Mouse (Mus musculus) embryonic facial prominence, embryonic 14.5 days (tissue): ENCODE results near the gene Gm8439. TPM values are rescaled to one million over a fixed set of nuclear protein-coding genes. Genes with fewer than 3 reads are reported as not detected.
"Not testable (repeated sequence)": the region's sequence is repeated elsewhere in the genome, so short reads cannot be mapped to it uniquely, and the experiment has no call there.

Source experiments
- ATAC-seq: fragments of 200-750 bp; cut with Nextera tagmentation; 2 replicates; pipeline ENCODE4 v1.8.0; 2017; ENCODE audit warnings: low read depth, moderate number of reproducible peaks, moderate TSS enrichment
- DNase-seq: peaks from one replicate; pipeline ENCODE4 v3.0.0-alpha.2; 2015; ENCODE audit warnings: low spot score
- H3K27ac ChIP-seq: fragments of 300-500 bp; sonication (generic); replicated peaks from 2 replicates; pipeline ENCODE4 v1.5.1; 2014; ENCODE audit warnings: low read depth, mild to moderate bottlenecking, low read length, moderate library complexity
- H3K27me3 ChIP-seq: fragments of 300-500 bp; sonication (generic); replicated peaks from 2 replicates; pipeline ENCODE4 v1.6.1; 2014; ENCODE audit warnings: low read length; ENCODE audit not compliant: control insufficient read depth, insufficient read depth
- H3K36me3 ChIP-seq: fragments of 300-500 bp; sonication (generic); 2 replicates; pipeline ENCODE4 v1.6.1; 2014; ENCODE audit warnings: low read length, mixed read lengths; ENCODE audit not compliant: control insufficient read depth, insufficient read depth
- H3K4me1 ChIP-seq: fragments of 300-500 bp; sonication (generic); 2 replicates; pipeline ENCODE4 v1.6.1; 2014; ENCODE audit warnings: antibody characterized with exemption, low read length; ENCODE audit not compliant: control insufficient read depth, insufficient read depth
- H3K4me2 ChIP-seq: fragments of 300-500 bp; sonication (generic); 2 replicates; pipeline ENCODE4 v1.6.1; 2014; ENCODE audit warnings: low read depth, mild to moderate bottlenecking, low read length, moderate library complexity, mixed read lengths
- H3K4me3 ChIP-seq: fragments of 300-500 bp; sonication (generic); 2 replicates; pipeline ENCODE4 v1.5.1; 2014; ENCODE audit warnings: low read depth, mild to moderate bottlenecking, low read length
- H3K9ac ChIP-seq: fragments of 300-500 bp; sonication (generic); 2 replicates; pipeline ENCODE4 v1.6.1; 2014; ENCODE audit warnings: low read depth, mild to moderate bottlenecking, low read length, moderate library complexity, mixed read lengths
- H3K9me3 ChIP-seq: fragments of 300-500 bp; sonication (generic); 2 replicates; pipeline ENCODE4 v1.6.1; 2016; ENCODE audit warnings: low read length; ENCODE audit not compliant: control insufficient read depth
- WGBS: fragments of 180-500 bp; shearing (Covaris S2); extraction: QIAGEN DNeasy Blood & Tissue Kit; methylation state at CpG from one replicate; pipeline ENCODE4 v1.1.7; 2014; 5-methylcytosine and 5-hydroxymethylcytosine counted together
- polyA plus RNA-seq: library from polyadenylated mRNA; unstranded; fragments of >200 nt; fragmentation: Nextera tagmentation; extraction: Ambion mirVana; gene quantifications from 2 replicates; pipeline ENCODE4 v1.2.1, GENCODE M21; 2014

Gene Gm8439
- polyA plus RNA-seq, 1 experiment from 2014 or later: not detected

- DNase-seq: peak; percentile 39
- peak overlapping the region; percentile 95; the same call in 1 of the 2 replicates for H3K27ac ChIP-seq
- no peaks in the 10 kb centered on the region for H3K9me3 ChIP-seq
- 0 out of 2 replicates have a peak, but pooled peaks cover 6% of the 10 kb centered on the region for H3K36me3 ChIP-seq
- WGBS: 49% methylated on average over 3 of the region's 3 CpGs
- H3K9ac ChIP-seq: peak overlapping the region; percentile 90; the same call in 1 of the 2 replicates
- peak overlapping the region; percentile 87 for H3K4me2 ChIP-seq
- no peaks in the 10 kb centered on the region for H3K27me3 ChIP-seq
- ATAC-seq: no peak
- H3K4me1 ChIP-seq: peaks cover 27% of the 10 kb centered on the region
- H3K4me3 ChIP-seq: peak overlapping the region; percentile 79
Measured at GRCm38 (mm10) chr4:120571070-120571464, 17.5 kb upstream of the Gm8439 start.

- DNase-seq: no peak
- peaks cover 27% of the 10 kb centered on the region for H3K4me1 ChIP-seq
- H3K36me3 ChIP-seq: 0 out of 2 replicates have a peak, but pooled peaks cover 1% of the 10 kb centered on the region
- no peaks in the 10 kb centered on the region for H3K27me3 ChIP-seq
- H3K4me3 ChIP-seq: no peak overlapping the region
- H3K27ac ChIP-seq: no peak overlapping the region
- H3K4me2 ChIP-seq: no peak overlapping the region
- no peak for ATAC-seq
- no peaks in the 10 kb centered on the region for H3K9me3 ChIP-seq
- 75% methylated on average over 3 of the region's 3 CpGs for WGBS
- no peak overlapping the region for H3K9ac ChIP-seq
Measured at GRCm38 (mm10) chr4:120571691-120572090, 16.9 kb upstream of the Gm8439 start.

GRCm38 (mm10) chr4:120580894-120581293 is 7.7 kb upstream of the Gm8439 start:
- H3K9ac ChIP-seq: no peak overlapping the region
- H3K4me1 ChIP-seq: no peaks in the 10 kb centered on the region
- WGBS: 73% methylated on average over 5 of the region's 5 CpGs
- H3K9me3 ChIP-seq: no peaks in the 10 kb centered on the region
- H3K4me3 ChIP-seq: no peak overlapping the region
- ATAC-seq (no peak), DNase-seq (no peak)
- H3K4me2 ChIP-seq: no peak overlapping the region
- H3K27ac ChIP-seq: no peak overlapping the region
- no peaks in the 10 kb centered on the region for H3K36me3 ChIP-seq
- no peaks in the 10 kb centered on the region for H3K27me3 ChIP-seq

- Histone ChIP-seq H3K27ac (no peak overlapping the region), H3K4me3 (no peak overlapping the region), H3K9ac (no peak overlapping the region), H3K4me1 (no peaks in the 10 kb centered on the region), H3K36me3 (no peaks in the 10 kb centered on the region), H3K27me3 (no peaks in the 10 kb centered on the region), H3K9me3 (no peaks in the 10 kb centered on the region), H3K4me2 (no peak overlapping the region)
- ATAC-seq (no peak), DNase-seq (no peak)
- 84% methylated on average over 9 of the region's 9 CpGs for WGBS
Measured at GRCm38 (mm10) chr4:120581711-120582110, 6.8 kb upstream of the Gm8439 start.

GRCm38 (mm10) chr4:120586986-120587385 is 1.6 kb upstream of the Gm8439 start:
- no peak for DNase-seq

GRCm38 (mm10) chr4:120589070-120589469 is 525 bp downstream of the Gm8439 start:
- DNase-seq (no peak), ATAC-seq (no peak)
- H3K4me2 ChIP-seq: no peak overlapping the region
- no peak overlapping the region for H3K9ac ChIP-seq
- no peak overlapping the region for H3K4me3 ChIP-seq
- no peaks in the 10 kb centered on the region for H3K9me3 ChIP-seq
- H3K27ac ChIP-seq: no peak overlapping the region
- H3K36me3 ChIP-seq: no peaks in the 10 kb centered on the region
- 15% methylated on average over 3 of the region's 3 CpGs for WGBS
- H3K27me3 ChIP-seq: peaks cover 13% of the 10 kb centered on the region; the same call in 1 of the 2 replicates
- no peaks in the 10 kb centered on the region for H3K4me1 ChIP-seq

More at GRCm38 (mm10) chr4:120586986-120587385, 1.6 kb upstream of the Gm8439 start:
- H3K9me3 ChIP-seq: no peaks in the 10 kb centered on the region
- H3K9ac ChIP-seq: no peak overlapping the region
- no peak overlapping the region for H3K4me2 ChIP-seq
- no peak for ATAC-seq
- no peaks in the 10 kb centered on the region for H3K4me1 ChIP-seq
- no peak overlapping the region for H3K27ac ChIP-seq
- H3K27me3 ChIP-seq: peaks cover 13% of the 10 kb centered on the region; the same call in 1 of the 2 replicates
- no peak overlapping the region for H3K4me3 ChIP-seq
- 48% methylated on average over 1 of the region's 1 CpGs for WGBS
- no peaks in the 10 kb centered on the region for H3K36me3 ChIP-seq

GRCm38 (mm10) chr4:120589815-120590422 is 1.4 kb downstream of the Gm8439 start:
- no peaks in the 10 kb centered on the region for H3K4me1 ChIP-seq
- ATAC-seq (peak; percentile 95), DNase-seq (peak; percentile 91)
- H3K4me2 ChIP-seq: no peak overlapping the region
- H3K27ac ChIP-seq: no peak overlapping the region
- H3K27me3 ChIP-seq: peaks cover 13% of the 10 kb centered on the region; the same call in 1 of the 2 replicates
- no peaks in the 10 kb centered on the region for H3K36me3 ChIP-seq
- no peak overlapping the region for H3K4me3 ChIP-seq
- no peaks in the 10 kb centered on the region for H3K9me3 ChIP-seq
- H3K9ac ChIP-seq: no peak overlapping the region
- 25% methylated on average over 5 of the region's 5 CpGs for WGBS

GRCm38 (mm10) chr4:120590973-120591372 is 2.4 kb downstream of the Gm8439 start:
- H3K36me3 ChIP-seq: no peaks in the 10 kb centered on the region
- no peak overlapping the region for H3K4me2 ChIP-seq
- ATAC-seq (no peak), DNase-seq (no peak)
- H3K9me3 ChIP-seq: no peaks in the 10 kb centered on the region
- no peak overlapping the region for H3K27ac ChIP-seq
- peaks cover 13% of the 10 kb centered on the region; the same call in 1 of the 2 replicates for H3K27me3 ChIP-seq
- no peak overlapping the region for H3K9ac ChIP-seq
- 85% methylated on average over 4 of the region's 4 CpGs for WGBS
- no peak overlapping the region for H3K4me3 ChIP-seq
- no peaks in the 10 kb centered on the region for H3K4me1 ChIP-seq

GRCm38 (mm10) chr4:120596210-120596609 is 7.7 kb downstream of the Gm8439 start:
- H3K4me1 ChIP-seq, H3K36me3 ChIP-seq, H3K9me3 ChIP-seq, H3K4me3 ChIP-seq, ATAC-seq, H3K27me3 ChIP-seq, H3K4me2 ChIP-seq, H3K9ac ChIP-seq, H3K27ac ChIP-seq, DNase-seq: not testable (repeated sequence)
- WGBS: 87% methylated on average over 1 of the region's 1 CpGs
